Mouse (Mus musculus): ENCODE measurements at regions not wholly inside any gene's neighbourhood (a gene's known extent, or its start where the extent isn't known, plus 50 kb on each side); places are given as distances from the start of the nearest gene placed in this dataset.

- TF ChIP-seq POLR2AphosphoS2 (IDR thresholded peaks at IDR 0.05; ENCODE audit: low read length) = no peak
- no peak for TF ChIP-seq CTCF (IDR thresholded peaks at IDR 0.05 in 2 of 3, conservative IDR thresholded peaks at IDR 0.05 in 1 of 3; ENCODE audit: control insufficient read depth in 1 of 3, insufficient read depth in 1 of 3, low read depth in 2 of 3, low read length in 3 of 3, poor library complexity in 1 of 3, severe bottlenecking in 1 of 3)
- no peak for TF ChIP-seq POLR2A (IDR thresholded peaks at IDR 0.05; ENCODE audit: control insufficient read depth in 1 of 2, insufficient read depth in 1 of 2, low read depth in 1 of 2, low read length in 2 of 2, poor library complexity in 1 of 2)
- no peak for TF ChIP-seq MYC (IDR thresholded peaks at IDR 0.05; ENCODE audit: low read depth, low read length)
- TF ChIP-seq GATA1 (IDR thresholded peaks at IDR 0.05; ENCODE audit: low read depth, low read length) = no peak
- TF ChIP-seq USF1 (IDR thresholded peaks at IDR 0.05; ENCODE audit: low read depth, low read length) = no peak
- no peak for TF ChIP-seq SIN3A (IDR thresholded peaks at IDR 0.05; ENCODE audit: low read length)
- TF ChIP-seq SMC3 (IDR thresholded peaks at IDR 0.05; ENCODE audit: low read depth, low read length) = no peak
- no peak for TF ChIP-seq MAX (IDR thresholded peaks at IDR 0.05; ENCODE audit: low read length)
- no peak for TF ChIP-seq ELF1 (IDR thresholded peaks at IDR 0.05; ENCODE audit: low read depth, low read length)
These were observed 416.4 kb downstream of the Tmem161b start for GRCm38 (mm10) chr13:84638401-84638934.

All from MEL (cell line).